Mouse (Mus musculus) embryonic facial prominence, embryonic 11.5 days (tissue): Measurements from ENCODE around the gene 1810037I17Rik. TPM values are rescaled to one million over a fixed set of nuclear protein-coding genes. Genes with fewer than 3 reads are reported as not detected.
"Not testable (repeated sequence)": the region's sequence is repeated elsewhere in the genome, so short reads cannot be mapped to it uniquely, and the experiment has no call there.

Source experiments
- ATAC-seq: fragments of 200-750 bp; cut with Nextera tagmentation; replicated peaks from 2 replicates; pipeline ENCODE4 v1.8.0; 2017; ENCODE audit warnings: low read depth; ENCODE audit not compliant: insufficient number of reproducible peaks, low FRiP score, low TSS enrichment
- DNase-seq: peaks from one replicate; pipeline ENCODE4 v3.0.0-alpha.2; 2015; ENCODE audit warnings: low spot score
- H3K27ac ChIP-seq: fragments of 300-500 bp; sonication (generic); replicated peaks from 2 replicates; pipeline ENCODE4 v1.5.1; 2014; ENCODE audit warnings: mild to moderate bottlenecking, low read depth, low read length, control low read depth
- H3K27me3 ChIP-seq: fragments of 300-500 bp; sonication (generic); 2 replicates; pipeline ENCODE4 v1.6.1; 2014; ENCODE audit warnings: mild to moderate bottlenecking, low read length, moderate library complexity, mixed read lengths; ENCODE audit not compliant: control insufficient read depth, insufficient read depth
- H3K36me3 ChIP-seq: fragments of 300-500 bp; sonication (generic); replicated peaks from 2 replicates; pipeline ENCODE4 v1.6.1; 2014; ENCODE audit warnings: low read depth, mild to moderate bottlenecking, low read length, moderate library complexity, mixed read lengths; ENCODE audit not compliant: control insufficient read depth, insufficient read depth
- H3K4me1 ChIP-seq: fragments of 300-500 bp; sonication (generic); 2 replicates; pipeline ENCODE4 v1.6.1; 2014; ENCODE audit warnings: low read length, mixed read lengths; ENCODE audit not compliant: control insufficient read depth, insufficient read depth
- H3K4me2 ChIP-seq: fragments of 300-500 bp; sonication (generic); 2 replicates; pipeline ENCODE4 v1.6.1; 2014; ENCODE audit warnings: low read depth, mild to moderate bottlenecking, control low read depth, low read length, moderate library complexity
- H3K4me3 ChIP-seq: fragments of 300-500 bp; sonication (generic); 2 replicates; pipeline ENCODE4 v1.5.1; 2014; ENCODE audit warnings: low read depth, low read length, control low read depth
- H3K9ac ChIP-seq: fragments of 300-500 bp; sonication (generic); replicated peaks from 2 replicates; pipeline ENCODE4 v1.6.1; 2014; ENCODE audit warnings: mild to moderate bottlenecking, control low read depth, low read length
- H3K9me3 ChIP-seq: fragments of 300-500 bp; sonication (generic); replicated peaks from 2 replicates; pipeline ENCODE4 v1.6.1; 2016; ENCODE audit warnings: mild to moderate bottlenecking, low read length, inconsistent platforms, mixed read lengths; ENCODE audit not compliant: control insufficient read depth
- WGBS: fragments of 180-500 bp; shearing (Covaris S2); extraction: QIAGEN DNeasy Blood & Tissue Kit; methylation state at CpG from one replicate; pipeline ENCODE4 v1.1.7; 2014; 5-methylcytosine and 5-hydroxymethylcytosine counted together
- polyA plus RNA-seq: library from polyadenylated mRNA; unstranded; fragments of >200 nt; fragmentation: Nextera tagmentation; extraction: Ambion mirVana; gene quantifications from 2 replicates; pipeline ENCODE4 v1.2.1, GENCODE M21; 2014

Gene 1810037I17Rik
- polyA plus RNA-seq, 1 experiment from 2014 or later = 88.3 TPM

- no peak for DNase-seq
- WGBS = 66% methylated on average over 8 of the region's 8 CpGs
- H3K27me3 ChIP-seq = no peaks in the 10 kb centered on the region
- H3K36me3 ChIP-seq = no peaks in the 10 kb centered on the region
- no peak overlapping the region for H3K4me2 ChIP-seq
- H3K9me3 ChIP-seq = no peaks in the 10 kb centered on the region
- no peak overlapping the region for H3K4me3 ChIP-seq
- no peak overlapping the region for H3K9ac ChIP-seq
- H3K4me1 ChIP-seq = no peaks in the 10 kb centered on the region
- ATAC-seq = no peak
- H3K27ac ChIP-seq = no peak overlapping the region
Observed at GRCm38 (mm10) chr3:122920572-122921435, 3.2 kb upstream of the 1810037I17Rik start.

GRCm38 (mm10) chr3:122921676-122922527 lies 2.1 kb upstream of the 1810037I17Rik start:
- Histone ChIP-seq H3K4me3 (no peak overlapping the region), H3K9me3 (no peaks in the 10 kb centered on the region), H3K9ac (no peak overlapping the region), H3K36me3 (no peaks in the 10 kb centered on the region), H3K27me3 (no peaks in the 10 kb centered on the region), H3K27ac (no peak overlapping the region), H3K4me2 (no peak overlapping the region), H3K4me1 (no peaks in the 10 kb centered on the region)
- ATAC-seq = no peak
- 79% methylated on average over 8 of the region's 8 CpGs for WGBS
- no peak for DNase-seq

- ATAC-seq = no peak
- Histone ChIP-seq H3K27ac (no peak overlapping the region), H3K4me3 (no peak overlapping the region), H3K4me1 (no peaks in the 10 kb centered on the region), H3K4me2 (no peak overlapping the region), H3K36me3 (no peaks in the 10 kb centered on the region), H3K9ac (no peak overlapping the region), H3K27me3 (no peaks in the 10 kb centered on the region), H3K9me3 (no peaks in the 10 kb centered on the region)
- no peak for DNase-seq
- 71% methylated on average over 7 of the region's 7 CpGs for WGBS
Observed at GRCm38 (mm10) chr3:122923147-122923546, 856 bp upstream of the 1810037I17Rik start.

GRCm38 (mm10) chr3:122929723-122930122 lies 5.7 kb downstream of the 1810037I17Rik start:
- Histone ChIP-seq H3K27ac (no peak overlapping the region), H3K4me3 (no peak overlapping the region), H3K27me3 (no peaks in the 10 kb centered on the region), H3K4me2 (no peak overlapping the region), H3K9me3 (no peaks in the 10 kb centered on the region), H3K4me1 (no peaks in the 10 kb centered on the region), H3K36me3 (no peaks in the 10 kb centered on the region), H3K9ac (no peak overlapping the region)
- DNase-seq (no peak), ATAC-seq (no peak)
- 92% methylated on average over 6 of the region's 6 CpGs for WGBS

GRCm38 (mm10) chr3:122932466-122932865 lies 8.5 kb downstream of the 1810037I17Rik start:
- ATAC-seq (no peak), DNase-seq (no peak)
- no peaks in the 10 kb centered on the region for H3K9me3 ChIP-seq
- H3K4me2 ChIP-seq = no peak overlapping the region
- no peaks in the 10 kb centered on the region for H3K27me3 ChIP-seq
- H3K4me3 ChIP-seq = no peak overlapping the region
- H3K9ac ChIP-seq = no peak overlapping the region
- no peaks in the 10 kb centered on the region for H3K4me1 ChIP-seq
- H3K27ac ChIP-seq = no peak overlapping the region
- WGBS = 81% methylated on average over 1 of the region's 1 CpGs
- H3K36me3 ChIP-seq = no peaks in the 10 kb centered on the region

- not testable (repeated sequence) for H3K36me3 ChIP-seq, H3K4me2 ChIP-seq, H3K4me3 ChIP-seq, ATAC-seq, H3K27ac ChIP-seq, H3K27me3 ChIP-seq, H3K9me3 ChIP-seq, DNase-seq, H3K4me1 ChIP-seq, H3K9ac ChIP-seq
- WGBS = 78% methylated on average over 13 of the region's 13 CpGs
Observed at GRCm38 (mm10) chr3:122937176-122937575, 13.2 kb downstream of the 1810037I17Rik start.

GRCm38 (mm10) chr3:122939215-122939614 lies 15.2 kb downstream of the 1810037I17Rik start:
- Histone ChIP-seq H3K9ac (no peak overlapping the region), H3K4me1 (no peaks in the 10 kb centered on the region), H3K4me3 (no peak overlapping the region), H3K4me2 (no peak overlapping the region), H3K27ac (no peak overlapping the region), H3K27me3 (no peaks in the 10 kb centered on the region), H3K9me3 (no peaks in the 10 kb centered on the region), H3K36me3 (no peaks in the 10 kb centered on the region)
- peak; percentile 78 for DNase-seq
- no peak for ATAC-seq
- WGBS = 75% methylated on average over 2 of the region's 2 CpGs

- Histone ChIP-seq H3K36me3 (no peaks in the 10 kb centered on the region), H3K4me2 (no peak overlapping the region)
Observed at GRCm38 (mm10) chr3:122943387-122943890, 19.4 kb downstream of the 1810037I17Rik start.

More at GRCm38 (mm10) chr3:122943387-122943890, 19.4 kb downstream of the 1810037I17Rik start:
- Histone ChIP-seq H3K27me3 (no peaks in the 10 kb centered on the region), H3K9me3 (no peaks in the 10 kb centered on the region), H3K4me1 (no peaks in the 10 kb centered on the region), H3K9ac (no peak overlapping the region), H3K27ac (no peak overlapping the region), H3K4me3 (no peak overlapping the region)
- ATAC-seq = no peak
- 87% methylated on average over 6 of the region's 6 CpGs for WGBS
- no peak for DNase-seq
